Mouse (Mus musculus): ENCODE data around the gene Satb2. TPM values are rescaled to one million over a fixed set of nuclear protein-coding genes. Genes with fewer than 3 reads are reported as not detected.

The Satb2 gene
- total and polyA plus RNA-seq, 3 experiments, result 2.0 to 3.9 (median 2.1) TPM

- Histone ChIP-seq H3K4me2 (ENCODE audit: insufficient read depth, low read depth, poor library complexity, severe bottlenecking) (no peak overlapping the region), H3K4me3 (replicated peaks in 1 of 3; ENCODE audit: low read depth in 2 of 3, low read length in 2 of 3, poor library complexity in 1 of 3) (no peak overlapping the region), H3K9ac (ENCODE audit: insufficient read depth, low read depth) (no peak overlapping the region), H3K36me3 (replicated peaks in 1 of 2; ENCODE audit: control insufficient read depth in 1 of 2, insufficient read depth in 1 of 2, low read length in 1 of 2) (peaks cover under 1 to 22% of the 10 kb centered on the region in 2 experiments), H3K4me1 (ENCODE audit: control insufficient read depth in 1 of 2, insufficient read depth in 2 of 2) (peaks cover 3 to 32% of the 10 kb centered on the region in 2 experiments; a peak in 3 of 4 replicates), H3K79me2 (replicated peaks; ENCODE audit: control insufficient read depth, extremely low read depth, insufficient read depth, poor library complexity, severe bottlenecking) (no peaks in the 10 kb centered on the region), H3K27ac (ENCODE audit: insufficient read depth, low read depth) (no peak overlapping the region), H3K9me3 (replicated peaks; ENCODE audit: low read length) (no peaks in the 10 kb centered on the region), H3K27me3 (replicated peaks) (no peaks in the 10 kb centered on the region)
- dilution Hi-C loops (cut with MboI; ENCODE audit: extremely low pct_ligation_motif_present, extremely low pct_unique_long_range_greater_than_20kb, low sequenced_read_pairs) (no loop called here), in situ Hi-C loops (cut with MboI; ENCODE audit: low pct_ligation_motif_present, low pct_unique_long_range_greater_than_20kb, low sequenced_read_pairs) (no loop called here)
- no peak for TF ChIP-seq POLR2A (IDR thresholded peaks at IDR 0.05; ENCODE audit: low read depth, low read length)
- TF ChIP-seq MEF2A (IDR thresholded peaks at IDR 0.05; ENCODE audit: borderline replicate concordance, low read depth, low read length), result no peak
- no peak for TF ChIP-seq NELFE (IDR thresholded peaks at IDR 0.05; ENCODE audit: low read depth, low read length)
- TF ChIP-seq ZNF384 (IDR thresholded peaks at IDR 0.05; ENCODE audit: low read depth, low read length), result no peak
- no peak for TF ChIP-seq BHLHE40 (IDR thresholded peaks at IDR 0.05; ENCODE audit: low read depth, low read length)
- no peak for TF ChIP-seq ZMIZ1 (IDR thresholded peaks at IDR 0.05; ENCODE audit: low read depth, low read length)
- DNase-seq (ENCODE audit: extremely low read depth), result no peak
Observed at GRCm38 (mm10) chr1:56865246-56865645, 113.2 kb downstream of the Satb2 start.

GRCm38 (mm10) chr1:56862799-56863198, 115.7 kb downstream of the Satb2 start:
- TF ChIP-seq MAX (IDR thresholded peaks at IDR 0.05; ENCODE audit: low read length) (0 out of 2 replicates have a peak, but pooled peaks have one; percentile 12), JUN (IDR thresholded peaks at IDR 0.05; ENCODE audit: insufficient read depth, low read depth, low read length) (no peak)
- no peaks in the 10 kb centered on the region for H3K79me2 ChIP-seq (replicated peaks; ENCODE audit: control insufficient read depth, extremely low read depth, insufficient read depth, poor library complexity, severe bottlenecking)
- peaks cover 3 to 43% of the 10 kb centered on the region in 2 experiments; a peak in 3 of 4 replicates for H3K4me1 ChIP-seq (ENCODE audit: control insufficient read depth in 1 of 2, insufficient read depth in 2 of 2)
- no peak overlapping the region for H3K4me3 ChIP-seq (replicated peaks in 1 of 3; ENCODE audit: low read depth in 2 of 3, low read length in 2 of 3, poor library complexity in 1 of 3)
- H3K9ac ChIP-seq (ENCODE audit: insufficient read depth, low read depth), result no peak overlapping the region
- dilution Hi-C loops (cut with MboI; ENCODE audit: extremely low pct_ligation_motif_present, extremely low pct_unique_long_range_greater_than_20kb, low sequenced_read_pairs), result no loop called here
- peaks cover 0 to 26% of the 10 kb centered on the region in 2 experiments for H3K36me3 ChIP-seq (replicated peaks in 1 of 2; ENCODE audit: control insufficient read depth in 1 of 2, insufficient read depth in 1 of 2, low read length in 1 of 2)
- peak; percentile 27 for DNase-seq (ENCODE audit: extremely low read depth)
- H3K27me3 ChIP-seq (replicated peaks), result no peaks in the 10 kb centered on the region
- H3K4me2 ChIP-seq (ENCODE audit: insufficient read depth, low read depth, poor library complexity, severe bottlenecking), result no peak overlapping the region
- no peaks in the 10 kb centered on the region for H3K9me3 ChIP-seq (replicated peaks; ENCODE audit: low read length)
- in situ Hi-C loops (cut with MboI; ENCODE audit: low pct_ligation_motif_present, low pct_unique_long_range_greater_than_20kb, low sequenced_read_pairs), result no loop called here
- H3K27ac ChIP-seq (ENCODE audit: insufficient read depth, low read depth), result no peak overlapping the region

GRCm38 (mm10) chr1:56857202-56857601, 121.2 kb downstream of the Satb2 start:
- H3K4me3 ChIP-seq (replicated peaks in 1 of 3; ENCODE audit: low read depth in 2 of 3, low read length in 2 of 3, poor library complexity in 1 of 3), result no peak overlapping the region
- H3K4me1 ChIP-seq (ENCODE audit: control insufficient read depth in 1 of 2, insufficient read depth in 2 of 2), result peaks cover 8 to 62% of the 10 kb centered on the region in 2 experiments; a peak in 3 of 4 replicates
- no peaks in the 10 kb centered on the region for H3K79me2 ChIP-seq (replicated peaks; ENCODE audit: control insufficient read depth, extremely low read depth, insufficient read depth, poor library complexity, severe bottlenecking)
- no peaks in the 10 kb centered on the region for H3K27me3 ChIP-seq (replicated peaks)
- H3K36me3 ChIP-seq (replicated peaks in 1 of 2; ENCODE audit: control insufficient read depth in 1 of 2, insufficient read depth in 1 of 2, low read length in 1 of 2), result peaks cover 2 to 20% of the 10 kb centered on the region in 2 experiments
- dilution Hi-C loops (cut with MboI; ENCODE audit: extremely low pct_ligation_motif_present, extremely low pct_unique_long_range_greater_than_20kb, low sequenced_read_pairs) (no loop called here), in situ Hi-C loops (cut with MboI; ENCODE audit: low pct_ligation_motif_present, low pct_unique_long_range_greater_than_20kb, low sequenced_read_pairs) (no loop called here)
- peak overlapping the region; percentile 64; the same call in 1 of the 2 replicates for H3K4me2 ChIP-seq (ENCODE audit: insufficient read depth, low read depth, poor library complexity, severe bottlenecking)
- H3K9ac ChIP-seq (ENCODE audit: insufficient read depth, low read depth), result no peak overlapping the region
- H3K27ac ChIP-seq (ENCODE audit: insufficient read depth, low read depth), result no peak overlapping the region
- peak; percentile 37 for DNase-seq (ENCODE audit: extremely low read depth)
- no peaks in the 10 kb centered on the region for H3K9me3 ChIP-seq (replicated peaks; ENCODE audit: low read length)
- TF ChIP-seq USF1 (IDR thresholded peaks at IDR 0.05; ENCODE audit: low read depth, low read length) (no peak), SMC3 (IDR thresholded peaks at IDR 0.05; ENCODE audit: low read depth, low read length) (no peak), HCFC1 (IDR thresholded peaks at IDR 0.05; ENCODE audit: low read depth, low read length) (no peak), POLR2AphosphoS2 (IDR thresholded peaks at IDR 0.05; ENCODE audit: low read depth, low read length) (no peak), IRF4 (IDR thresholded peaks at IDR 0.05; ENCODE audit: low read depth, low read length) (peak; percentile 63), ZMIZ1 (IDR thresholded peaks at IDR 0.05; ENCODE audit: low read depth, low read length) (no peak), RCOR1 (conservative IDR thresholded peaks at IDR 0.05; ENCODE audit: low read depth, low read length) (no peak), TBP (conservative IDR thresholded peaks at IDR 0.05; ENCODE audit: low read depth, low read length) (no peak), KAT2A (IDR thresholded peaks at IDR 0.05; ENCODE audit: insufficient replicate concordance, low read length) (no peak), NELFE (IDR thresholded peaks at IDR 0.05; ENCODE audit: low read depth, low read length) (no peak), NRF1 (IDR thresholded peaks at IDR 0.05; ENCODE audit: low read depth, low read length) (no peak), TCF12 (IDR thresholded peaks at IDR 0.05; ENCODE audit: low read depth, low read length) (no peak), EP300 (IDR thresholded peaks at IDR 0.05; ENCODE audit: low read length) (peak; percentile 58; the same call in 1 of the 2 replicates), ELF1 (IDR thresholded peaks at IDR 0.05; ENCODE audit: low read depth, low read length) (no peak), ETS1 (conservative IDR thresholded peaks at IDR 0.05; ENCODE audit: low read depth, low read length) (peak; percentile 35; the same call in 1 of the 2 replicates), ZNF384 (IDR thresholded peaks at IDR 0.05; ENCODE audit: low read depth, low read length) (no peak), ZC3H11A (IDR thresholded peaks at IDR 0.05; ENCODE audit: low read depth, low read length) (no peak), RAD21 (IDR thresholded peaks at IDR 0.05; ENCODE audit: low read depth, low read length) (no peak), ZKSCAN1 (IDR thresholded peaks at IDR 0.05; ENCODE audit: borderline replicate concordance, low read depth, low read length) (no peak), CHD1 (IDR thresholded peaks at IDR 0.05; ENCODE audit: low read depth, low read length) (no peak), BHLHE40 (IDR thresholded peaks at IDR 0.05; ENCODE audit: low read depth, low read length) (no peak)

Data from CH12.LX (cell line).